Mouse (Mus musculus) left cerebral cortex, postnatal 25 days (tissue): Measurements from ENCODE around the gene Trim12c. TPM values are rescaled to one million over a fixed set of nuclear protein-coding genes. Genes with fewer than 3 reads are reported as not detected.

Source experiments
- total RNA-seq, 2 experiments: library from RNA; stranded (reverse); gene quantifications; 2 replicates each; pipeline ENCODE4 v1.2.3; 2021

The Trim12c gene
- total RNA-seq, 2 experiments from 2014 or later, result 0.94 to 1.5 TPM

Other genes with a start within 250 kb of the Trim12c start
- gene Olfr646, start 248.5 kb downstream of the Trim12c start, total RNA-seq, result under 1 TPM in 1 of 2 experiments, not detected in 1; 0.14 TPM
- not detected for gene Ubqln5, start 223.5 kb downstream of the Trim12c start, total RNA-seq
- gene Olfr643, start 216.0 kb downstream of the Trim12c start, total RNA-seq, result not detected
- not detected for gene Ubqln3, start 210.1 kb downstream of the Trim12c start, total RNA-seq
- not detected for gene Ubqlnl, start 202.8 kb downstream of the Trim12c start, total RNA-seq
- not detected for gene Olfm5, start 188.5 kb downstream of the Trim12c start, total RNA-seq
- under 1 TPM; 0.41 to 0.55 TPM for gene Olfr648, start 170.0 kb downstream of the Trim12c start, total RNA-seq
- not detected for gene Olfr649, start 157.4 kb downstream of the Trim12c start, total RNA-seq
- gene Trim6, start 134.6 kb downstream of the Trim12c start, total RNA-seq, result under 1 TPM; 0.34 to 0.55 TPM
- gene Trim34a, start 108.9 kb downstream of the Trim12c start, total RNA-seq, result 1 to 10 TPM; 1.4 to 1.5 TPM
- gene Trim5, start 65.3 kb downstream of the Trim12c start, total RNA-seq, result under 1 TPM; 0.30 to 0.41 TPM
- 1 to 10 TPM; 1.8 to 2.1 TPM for gene Trim12a, start 37.9 kb downstream of the Trim12c start, total RNA-seq
- gene Trim34b, start 23.9 kb downstream of the Trim12c start, total RNA-seq, result not detected
- not detected for gene Trim30b, start 16.5 kb upstream of the Trim12c start, total RNA-seq
- gene Trim30c, start 47.5 kb upstream of the Trim12c start, total RNA-seq, result not detected
- gene Trim30a, start 111.8 kb upstream of the Trim12c start, total RNA-seq, result 1 to 10 TPM in 1 of 2 experiments, under 1 TPM in 1; 0.82 to 1.3 TPM
- gene Trim30d, start 154.5 kb upstream of the Trim12c start, total RNA-seq, result under 1 TPM in 1 of 2 experiments, not detected in 1; 0.27 TPM
- gene Olfr651, start 196.8 kb upstream of the Trim12c start, total RNA-seq, result not detected
- gene Olfr652, start 207.5 kb upstream of the Trim12c start, total RNA-seq, result not detected
- not detected for gene Olfr653, start 224.0 kb upstream of the Trim12c start, total RNA-seq
- not detected for gene Olfr654, start 233.7 kb upstream of the Trim12c start, total RNA-seq
- gene Olfr655, start 248.4 kb upstream of the Trim12c start, total RNA-seq, result not detected